Mouse (Mus musculus) MEL (cell line): ENCODE measurements around the gene Pkn3.

Experiments
- BHLHE40 ChIP-seq: IDR thresholded peaks from 2 replicates; pipeline ENCODE4 v1.6.1; 2012; ENCODE audit warnings: low read depth, mild to moderate bottlenecking, inconsistent platforms, low read length, improper control_type of control experiment, borderline replicate concordance
- ELF1 ChIP-seq: IDR thresholded peaks from 2 replicates; pipeline ENCODE4 v1.6.1; 2014; ENCODE audit warnings: low read depth, mild to moderate bottlenecking, inconsistent platforms, low read length, improper control_type of control experiment, moderate library complexity
- MAX ChIP-seq: IDR thresholded peaks from 2 replicates; pipeline ENCODE4 v1.6.1; 2011; ENCODE audit warnings: low read length, improper control_type of control experiment
- ZC3H11A ChIP-seq: IDR thresholded peaks from 2 replicates; pipeline ENCODE4 v1.6.1; 2012; ENCODE audit warnings: low read depth, mild to moderate bottlenecking, inconsistent platforms, low read length, improper control_type of control experiment

DNA sequence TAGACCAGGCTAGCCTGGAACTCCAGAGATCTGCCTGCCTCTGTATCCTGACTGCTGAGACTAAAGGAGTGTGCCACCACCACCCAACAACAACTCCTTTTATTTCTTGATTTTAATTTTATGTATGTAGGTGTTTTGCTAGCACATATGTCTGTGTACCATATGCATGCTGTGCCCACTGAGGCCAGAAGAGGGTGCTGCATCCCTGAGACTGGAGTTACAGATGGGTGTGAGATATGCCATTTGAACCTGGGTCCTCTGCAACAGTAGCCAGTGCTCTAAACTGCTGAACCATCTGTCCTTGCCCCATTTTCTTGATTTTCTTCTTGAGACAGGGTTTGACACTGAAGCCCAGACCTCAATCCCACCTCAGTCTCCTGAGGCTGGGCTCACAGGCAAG lies 28.9 kb downstream of the Pkn3 start:
- TF ChIP-seq ZC3H11A = peak; percentile 76
- no peak for TF ChIP-seq MAX
- no peak for TF ChIP-seq BHLHE40
- no peak for TF ChIP-seq ELF1
